Mouse (Mus musculus): ENCODE data around the gene Rmdn2.

Gene Rmdn2

DNA sequence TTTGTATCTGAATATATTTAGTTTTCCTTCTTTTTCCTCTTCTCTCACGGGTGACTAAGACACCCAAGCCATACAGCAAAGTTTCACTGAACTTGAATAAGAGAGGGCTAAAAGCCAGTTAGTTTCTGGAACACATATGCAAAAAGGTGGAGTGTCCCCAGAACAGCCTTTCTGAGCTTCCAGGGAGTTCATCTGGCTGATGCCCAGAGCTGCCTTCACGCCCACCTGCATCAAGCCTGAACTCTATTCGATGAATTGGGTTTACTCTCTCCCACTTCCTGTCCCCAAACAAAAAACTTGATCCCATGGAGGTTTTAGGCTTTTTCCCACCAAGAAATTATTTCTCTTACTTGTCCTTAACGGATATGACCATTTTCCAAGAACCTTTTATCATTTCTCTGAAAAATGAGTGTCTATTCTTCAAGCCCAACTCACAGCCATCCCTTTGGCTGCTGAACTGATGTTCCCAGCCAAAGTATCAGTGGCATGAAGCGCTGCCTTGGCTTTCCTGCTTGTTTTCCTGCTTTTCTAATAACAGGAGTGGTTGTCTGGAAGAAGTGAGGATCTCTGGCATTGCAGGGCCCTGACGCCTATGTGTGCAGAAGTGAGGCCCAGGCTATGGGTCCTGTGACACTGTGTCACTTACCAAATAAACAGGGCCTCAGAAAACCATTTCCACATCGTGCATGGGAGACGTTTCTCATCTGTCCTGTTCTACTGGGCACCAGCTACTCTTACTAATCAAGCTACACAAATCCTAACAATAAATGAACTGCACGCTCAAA lies 94.2 kb downstream of the Rmdn2 start:
- DNase-seq (ENCODE audit: low read depth, low spot score), result no peak

DNA sequence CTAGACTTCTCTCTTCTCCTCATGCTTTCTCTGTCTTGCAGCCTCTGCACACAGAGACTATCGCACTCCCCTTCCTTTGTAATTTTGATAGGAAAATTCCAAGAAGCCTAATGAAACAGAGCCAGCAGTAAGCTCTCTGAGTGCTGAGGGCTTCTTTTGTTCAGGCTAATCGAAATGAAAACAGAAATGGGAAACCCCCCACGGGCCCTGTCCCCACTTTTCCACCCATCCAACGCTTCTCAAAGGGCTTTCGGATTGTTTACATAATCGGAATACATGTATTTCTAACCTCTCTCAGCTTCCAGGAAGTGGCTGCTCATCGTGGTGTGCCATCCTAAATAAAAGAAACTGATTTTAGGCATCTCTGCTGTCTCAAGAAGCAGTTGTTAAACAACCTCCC lies 96.5 kb downstream of the Rmdn2 start:
- DNase-seq (ENCODE audit: low read depth, low spot score), result no peak

DNA sequence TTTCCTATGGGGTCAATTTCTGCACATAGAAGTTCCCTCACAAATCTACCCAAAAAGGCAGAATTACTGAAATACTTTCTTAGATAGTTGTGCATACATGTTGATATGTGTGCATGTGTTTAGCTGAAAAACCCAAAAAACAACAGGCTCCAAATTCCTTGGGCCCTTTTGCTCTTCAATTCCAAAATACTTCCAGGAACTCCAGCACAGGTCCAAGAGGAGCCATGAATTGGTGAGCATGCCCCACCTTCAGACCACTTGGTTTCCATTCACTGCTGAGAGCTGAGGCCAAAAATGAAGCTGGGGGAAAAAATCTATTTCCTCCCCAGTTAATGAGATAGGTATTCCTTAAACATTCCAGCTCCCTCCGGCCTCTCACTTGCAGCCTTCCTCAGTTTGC lies 98.1 kb downstream of the Rmdn2 start:
- DNase-seq (ENCODE audit: low read depth, low spot score), result no peak

DNA sequence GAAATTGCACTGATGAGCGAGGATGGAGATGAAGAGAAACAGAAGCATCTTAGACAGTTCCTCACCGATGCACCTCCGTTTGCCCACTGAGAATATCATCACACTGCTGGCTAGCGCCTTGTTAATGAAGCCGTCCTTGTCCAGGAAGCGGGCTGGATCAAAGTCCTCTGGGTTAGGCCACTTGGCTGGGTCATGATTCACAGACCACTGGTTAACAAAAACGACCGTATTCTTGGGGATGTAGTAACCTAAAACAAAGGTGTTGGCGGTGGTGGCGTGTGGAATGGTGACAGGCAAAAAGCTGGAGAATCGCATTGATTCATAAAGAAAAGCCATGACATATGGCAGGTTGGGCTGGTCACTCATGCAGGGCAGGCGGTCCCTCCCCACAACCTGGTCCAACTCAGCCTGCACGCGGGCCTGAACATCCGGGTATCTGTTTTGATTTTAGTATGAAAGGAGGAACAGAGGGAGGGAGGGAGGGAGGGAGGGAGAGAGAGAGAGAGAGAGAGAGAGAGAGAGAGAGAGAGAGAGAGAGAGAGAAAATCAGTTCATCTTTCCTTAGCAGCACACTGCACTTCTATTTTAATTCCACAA lies 98.7 kb downstream of the Rmdn2 start:
- no peak for DNase-seq (ENCODE audit: low read depth, low spot score)

DNA sequence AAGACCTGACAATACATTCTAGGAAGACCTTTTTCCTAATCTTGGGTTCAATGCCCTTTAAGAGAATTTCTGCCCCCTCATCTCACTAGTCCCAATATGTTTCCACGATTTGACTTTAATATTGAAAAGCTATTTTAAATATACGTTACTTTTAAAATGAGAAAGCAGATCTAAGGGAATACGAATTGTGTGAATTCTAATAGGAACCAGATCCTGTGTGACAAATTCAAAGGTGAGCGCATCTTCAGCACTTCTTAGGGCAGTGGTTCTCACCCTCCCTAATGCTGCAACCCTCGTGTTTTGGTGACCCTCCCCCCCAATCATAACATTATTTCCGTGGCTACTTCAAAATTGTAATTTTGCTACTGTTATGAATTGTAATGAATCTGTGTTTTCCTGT lies 100.3 kb downstream of the Rmdn2 start:
- no peak for DNase-seq (ENCODE audit: low read depth, low spot score)

DNA sequence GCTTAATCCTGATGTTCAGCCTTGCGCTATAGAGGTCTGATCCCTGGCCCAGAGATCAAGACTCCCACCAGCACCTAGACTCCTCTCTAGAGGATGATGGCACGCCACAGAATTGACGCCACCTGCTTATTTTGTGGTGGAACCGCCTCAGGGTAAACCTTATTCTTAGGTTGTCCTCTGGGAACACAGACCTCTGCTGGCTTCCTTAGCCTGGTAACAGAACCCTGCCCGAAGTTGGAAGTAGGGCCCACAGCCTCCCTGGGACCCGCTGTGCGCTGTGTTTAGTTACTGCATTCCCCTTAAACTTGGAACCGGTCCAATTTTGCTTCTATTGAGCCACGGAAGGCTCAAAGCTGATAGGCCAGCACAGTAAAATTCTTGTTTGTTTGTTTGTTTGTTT lies 100.9 kb downstream of the Rmdn2 start:
- DNase-seq (ENCODE audit: low read depth, low spot score), result no peak

DNA sequence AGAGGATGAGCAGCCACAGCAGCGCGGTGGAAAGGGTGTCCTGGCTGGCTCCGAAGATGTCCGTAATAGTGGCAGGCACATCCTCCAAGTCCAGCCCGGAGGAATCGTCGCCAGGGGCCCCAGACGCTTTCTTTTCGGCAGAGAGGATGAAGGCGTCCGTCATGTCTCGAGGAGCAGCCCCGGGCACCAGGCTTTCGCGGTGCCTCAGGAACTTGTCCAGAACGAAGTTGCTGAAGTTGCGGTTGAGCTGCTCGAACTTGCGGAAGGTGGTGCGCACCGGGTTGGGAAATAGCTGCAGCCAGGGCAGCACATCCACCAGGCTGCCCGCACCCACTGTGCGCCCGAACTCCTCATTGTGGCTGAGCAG lies 101.6 kb downstream of the Rmdn2 start:
- DNase-seq (ENCODE audit: low read depth, low spot score), result no peak

DNA sequence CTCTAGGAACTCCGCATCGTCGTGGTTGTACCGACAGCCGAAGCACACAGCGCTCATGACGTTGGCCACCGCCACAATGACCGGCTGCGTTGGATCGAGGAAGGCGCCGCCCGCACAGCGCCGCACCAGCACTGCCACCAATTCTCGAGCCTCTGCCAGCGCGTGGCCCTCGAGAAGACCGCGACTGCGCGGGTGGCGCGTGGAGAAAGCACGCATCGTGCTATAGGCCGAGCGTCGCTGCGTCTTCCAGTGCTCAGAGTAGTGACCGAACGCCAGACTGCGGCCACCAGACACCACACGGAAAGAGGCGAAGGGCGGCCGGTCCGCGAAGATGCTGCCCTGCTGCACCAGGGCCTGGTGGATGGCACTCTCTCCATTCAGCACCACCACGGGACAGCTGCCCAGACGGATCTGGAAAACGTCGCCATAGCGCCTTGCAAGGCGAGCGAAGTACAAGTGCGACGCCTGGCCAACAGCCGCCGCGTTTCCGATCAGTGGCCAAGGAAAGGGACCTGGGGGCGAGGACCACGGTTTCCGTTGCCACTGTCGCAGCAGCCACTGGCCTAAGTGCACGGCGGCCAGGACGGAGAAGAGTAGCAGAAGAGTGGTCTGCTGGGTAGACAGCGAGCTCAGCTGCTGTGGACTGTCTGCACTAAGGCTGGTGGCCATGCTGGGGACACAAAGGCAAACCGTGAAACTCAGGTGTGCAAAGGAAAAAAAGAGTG lies 102.1 kb downstream of the Rmdn2 start:
- DNase-seq (ENCODE audit: low read depth, low spot score), result no peak

DNA sequence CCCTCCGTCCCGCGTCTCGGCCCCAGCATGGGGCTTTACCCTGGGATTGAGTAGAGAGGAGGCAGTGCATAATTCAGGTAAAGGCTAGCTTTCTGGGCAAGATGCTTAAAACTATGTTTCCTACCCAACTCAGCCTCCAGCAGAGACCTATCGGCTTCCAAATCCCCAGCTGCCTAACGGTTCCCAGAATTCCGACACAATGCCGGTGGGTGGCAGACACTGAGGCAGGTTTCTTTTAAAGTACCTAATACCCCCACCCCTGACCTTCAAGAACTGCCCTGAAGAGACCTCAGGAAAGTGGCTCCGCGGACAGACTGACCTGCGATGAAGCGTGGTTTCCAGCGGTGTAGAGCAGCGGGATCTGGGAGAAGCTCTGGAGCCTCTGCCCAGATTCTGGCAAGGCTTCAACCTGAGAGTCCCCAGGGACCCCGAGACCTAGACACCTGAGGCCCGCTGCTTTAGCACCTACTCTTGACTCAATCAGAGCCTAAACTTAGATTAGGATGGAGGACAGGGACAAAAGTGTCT lies 102.8 kb downstream of the Rmdn2 start:
- DNase-seq (ENCODE audit: low read depth, low spot score), result no peak

DNA sequence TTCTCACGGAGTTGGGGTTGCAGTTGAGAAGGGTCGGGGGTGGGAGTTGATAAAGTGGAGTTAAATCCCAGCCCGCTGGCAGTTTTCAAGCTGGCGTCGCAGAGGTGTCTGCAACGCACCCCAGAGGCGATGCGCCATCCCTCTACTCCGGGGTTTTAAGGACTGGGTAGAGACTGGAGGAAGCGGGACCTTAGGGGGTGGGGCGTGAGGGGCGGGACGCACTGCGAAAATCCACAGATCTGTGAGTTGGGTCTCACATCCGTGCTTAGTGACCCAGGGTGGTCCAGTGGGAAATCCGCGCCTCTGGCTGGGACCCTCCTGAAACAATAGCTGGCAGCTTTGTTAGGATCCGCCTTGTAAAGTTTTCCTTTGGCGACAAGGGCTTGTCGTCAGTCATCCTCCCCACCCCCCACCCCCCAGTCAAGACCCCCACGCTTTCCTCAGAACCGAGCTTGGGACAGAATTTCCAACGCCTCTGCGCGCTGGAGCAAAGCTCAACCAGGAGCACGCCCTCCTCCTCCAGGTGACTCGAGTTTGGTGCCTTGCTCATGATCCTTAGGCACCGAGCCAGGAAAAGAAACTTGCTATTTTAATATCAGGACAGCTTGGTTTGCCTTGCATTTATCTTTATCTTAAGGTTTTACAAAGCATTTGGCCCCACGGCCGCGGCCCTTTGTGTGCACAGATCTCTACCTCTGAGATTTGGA lies 103.4 kb downstream of the Rmdn2 start, which contains the start of gene Cyp1b1:
Gene Cyp1b1 (minus strand): TSS at position 131 of the 707 bp plus-strand sequence.
- no peak for DNase-seq (ENCODE audit: low read depth, low spot score)

DNA sequence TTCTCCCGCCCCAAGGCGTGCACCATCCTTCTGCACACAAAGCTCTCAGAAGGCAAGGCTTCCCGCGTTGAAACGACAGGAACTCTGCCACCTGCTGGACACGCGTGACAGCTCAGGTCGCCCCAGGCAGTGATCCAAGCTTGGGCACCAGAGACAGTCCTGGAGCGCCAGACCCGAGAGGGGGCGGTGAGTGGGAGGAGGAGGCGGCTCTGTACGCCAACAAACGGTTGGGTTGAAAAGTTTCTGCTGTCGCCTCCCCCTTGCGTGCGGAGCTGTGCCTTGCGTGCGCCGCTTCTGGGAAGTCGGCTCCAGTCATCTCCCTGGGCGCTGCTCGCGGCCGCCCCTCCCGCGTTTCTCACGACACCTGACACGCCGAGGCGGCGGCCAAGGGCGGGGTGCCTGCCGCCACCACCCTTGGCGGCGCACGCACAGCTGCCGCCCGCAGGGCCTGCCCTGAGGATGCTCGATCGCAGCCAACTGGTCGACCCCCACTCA lies 104.0 kb downstream of the Rmdn2 start:
- DNase-seq (ENCODE audit: low read depth, low spot score), result peak; percentile 94

DNA sequence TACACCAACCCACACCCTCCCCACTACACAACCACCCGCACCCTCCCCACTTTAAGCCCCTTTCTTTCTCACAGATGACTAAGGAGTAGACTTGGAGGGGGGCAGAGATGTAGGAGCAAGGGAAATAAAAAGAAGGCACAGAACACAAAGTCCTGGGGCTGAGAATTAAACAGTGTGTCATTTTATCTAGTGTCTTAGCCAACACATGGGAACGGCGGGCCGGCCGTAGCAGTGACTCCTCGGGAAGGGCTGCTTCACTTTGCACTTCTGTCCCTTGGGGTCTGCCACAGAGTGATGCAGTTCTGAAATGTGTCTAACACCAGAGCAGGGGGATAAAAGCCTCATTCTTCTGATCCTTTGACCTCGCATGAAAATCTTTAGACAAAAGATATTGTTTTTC lies 109.0 kb downstream of the Rmdn2 start:
- no peak for DNase-seq (ENCODE audit: low read depth, low spot score)

DNA sequence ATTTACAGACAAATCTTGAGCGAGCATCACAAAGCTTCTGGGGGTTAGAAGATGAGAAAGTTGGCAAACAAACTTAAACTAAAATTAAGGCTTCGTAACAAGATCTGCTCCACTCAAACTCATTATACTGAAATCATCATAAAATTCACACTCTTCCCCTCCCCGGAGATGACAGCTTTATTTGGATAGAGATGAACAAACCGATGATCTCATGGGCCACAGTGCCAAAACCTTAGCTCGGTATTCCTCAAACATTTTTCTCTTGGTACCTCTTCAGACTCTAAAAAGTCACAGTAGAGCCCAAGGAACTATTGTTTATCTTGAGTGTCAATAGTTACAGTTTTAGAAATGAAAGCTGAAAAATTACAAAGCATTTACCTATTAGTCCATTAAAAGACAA lies 115.0 kb downstream of the Rmdn2 start:
- DNase-seq (ENCODE audit: low read depth, low spot score), result no peak

DNA sequence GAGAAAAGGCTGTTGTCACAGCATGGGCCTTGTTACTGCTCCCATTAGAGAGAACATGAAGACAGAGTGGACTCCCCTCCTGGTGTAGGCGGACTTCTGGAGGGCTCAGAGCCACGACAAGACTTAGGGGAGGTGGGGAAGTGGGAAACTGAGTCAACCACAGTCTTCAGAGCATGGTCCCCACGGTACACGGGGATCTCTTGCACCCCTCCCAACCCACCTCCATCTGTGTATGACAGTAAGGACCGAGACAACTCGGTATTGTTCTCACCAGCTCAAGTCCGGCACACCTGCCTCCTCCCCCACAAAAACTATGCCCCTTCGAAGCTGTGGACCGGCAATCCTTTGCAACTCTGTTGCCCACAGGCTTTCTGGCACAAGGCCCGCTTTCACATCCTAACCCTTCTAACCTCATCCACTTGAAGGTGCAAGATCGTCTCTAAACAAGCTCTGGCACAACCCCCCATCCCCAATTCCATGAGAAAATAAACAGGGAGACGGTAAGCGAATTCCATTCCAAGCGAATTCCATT lies 116.5 kb downstream of the Rmdn2 start:
- DNase-seq (ENCODE audit: low read depth, low spot score), result no peak

DNA sequence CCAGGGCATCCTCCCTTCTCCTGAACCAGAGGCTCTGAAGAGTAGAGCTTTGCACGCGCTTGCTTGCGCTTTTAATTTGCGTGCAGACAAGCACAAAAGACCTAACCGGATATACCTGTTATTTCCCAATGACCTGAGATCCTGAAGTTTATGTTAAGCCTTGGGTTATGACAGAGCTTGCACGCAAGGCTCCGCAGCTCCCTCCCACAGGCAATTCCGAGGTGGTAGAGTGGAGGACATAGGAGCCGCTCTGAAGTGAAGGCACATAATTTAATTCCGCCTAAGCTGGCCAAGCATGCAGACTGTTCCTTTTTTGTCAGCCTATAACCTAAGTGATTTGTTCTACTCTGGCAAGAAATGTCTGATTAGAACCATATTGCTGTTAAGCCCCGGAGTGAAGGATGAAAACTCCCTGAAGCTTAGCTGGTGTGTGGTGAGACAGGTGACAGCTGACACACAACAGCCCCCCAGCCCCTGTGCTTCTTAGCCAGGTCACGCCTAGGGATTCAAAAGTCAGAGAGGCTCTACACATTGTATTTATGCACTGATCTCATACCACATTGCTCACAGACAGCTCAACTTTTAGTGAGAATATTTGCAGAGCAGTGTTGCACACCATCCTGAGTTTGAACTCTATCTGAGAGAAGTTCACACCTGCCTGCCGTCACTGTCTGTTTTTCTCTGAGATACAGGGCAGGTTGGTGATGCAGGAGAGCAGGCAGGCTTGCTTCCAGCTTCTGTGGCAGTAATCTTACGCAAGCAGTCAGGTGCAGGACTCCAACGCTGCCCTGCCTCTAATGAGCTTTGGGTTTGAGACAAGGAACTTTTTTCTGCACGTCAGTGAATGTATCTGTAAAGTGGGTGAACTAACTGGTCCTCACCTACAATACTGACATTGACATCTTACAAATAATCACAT lies 117.2 kb downstream of the Rmdn2 start:
- peak; percentile 60 for DNase-seq (ENCODE audit: low read depth, low spot score)

DNA sequence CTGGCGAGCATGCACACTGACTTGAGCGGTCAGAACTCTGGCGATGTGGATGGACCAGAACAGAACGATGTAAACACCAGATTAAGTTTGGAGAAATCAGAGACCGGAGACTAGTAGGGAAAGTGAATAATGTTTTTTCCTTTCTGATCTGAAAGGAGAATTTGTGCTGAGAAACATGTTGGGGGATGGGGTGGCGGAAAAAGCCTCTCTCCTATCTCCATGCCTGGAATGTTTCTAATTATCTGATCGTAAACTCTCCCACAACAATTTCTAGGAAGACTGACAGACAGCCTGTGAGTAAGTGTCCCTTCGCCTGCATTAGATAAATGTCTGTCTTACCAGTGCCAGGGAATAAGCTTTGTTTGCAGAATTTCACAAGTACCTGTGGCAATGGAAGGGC lies 119.3 kb downstream of the Rmdn2 start:
- no peak for DNase-seq (ENCODE audit: low read depth, low spot score)

DNA sequence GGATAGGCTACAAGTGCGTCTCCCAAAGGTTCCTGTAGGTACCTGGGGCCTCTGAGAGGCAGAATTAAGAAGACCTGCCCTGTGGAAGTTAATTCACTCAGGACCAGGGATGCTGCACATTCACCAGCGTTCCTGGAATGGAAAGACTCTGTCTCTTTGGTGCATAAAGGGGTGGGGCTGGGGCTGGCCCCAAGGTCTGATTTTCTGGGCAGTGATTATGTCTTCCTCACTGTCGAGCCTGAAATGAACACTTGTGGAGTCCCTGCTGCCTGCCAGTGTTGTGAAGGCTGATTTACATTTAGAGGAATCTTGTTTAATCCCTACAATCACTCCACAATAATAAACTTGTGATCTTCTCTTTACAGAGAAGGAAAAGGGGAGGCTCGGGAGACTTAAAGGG lies 121.4 kb downstream of the Rmdn2 start:
- DNase-seq (ENCODE audit: low read depth, low spot score), result no peak

DNA sequence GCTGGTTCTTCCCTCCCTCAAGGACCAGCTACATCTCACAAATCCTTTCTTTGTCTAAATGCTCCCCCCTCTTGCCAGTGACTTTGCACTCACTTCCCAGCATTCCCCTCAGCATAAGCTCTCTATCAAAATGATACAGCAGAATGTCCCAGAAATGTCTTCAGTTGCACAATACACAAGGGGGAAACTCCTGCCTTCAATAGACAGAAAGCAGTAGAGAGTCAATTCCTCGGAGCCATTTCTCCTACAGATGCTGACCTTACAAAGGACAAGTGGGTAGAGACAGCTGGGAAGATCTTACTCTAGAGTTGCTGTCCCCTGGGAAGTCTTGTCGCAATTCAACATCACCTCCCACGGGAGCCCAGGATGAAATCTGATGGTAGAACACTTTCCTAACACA lies 125.9 kb downstream of the Rmdn2 start:
- no peak for DNase-seq (ENCODE audit: low read depth, low spot score)

DNA sequence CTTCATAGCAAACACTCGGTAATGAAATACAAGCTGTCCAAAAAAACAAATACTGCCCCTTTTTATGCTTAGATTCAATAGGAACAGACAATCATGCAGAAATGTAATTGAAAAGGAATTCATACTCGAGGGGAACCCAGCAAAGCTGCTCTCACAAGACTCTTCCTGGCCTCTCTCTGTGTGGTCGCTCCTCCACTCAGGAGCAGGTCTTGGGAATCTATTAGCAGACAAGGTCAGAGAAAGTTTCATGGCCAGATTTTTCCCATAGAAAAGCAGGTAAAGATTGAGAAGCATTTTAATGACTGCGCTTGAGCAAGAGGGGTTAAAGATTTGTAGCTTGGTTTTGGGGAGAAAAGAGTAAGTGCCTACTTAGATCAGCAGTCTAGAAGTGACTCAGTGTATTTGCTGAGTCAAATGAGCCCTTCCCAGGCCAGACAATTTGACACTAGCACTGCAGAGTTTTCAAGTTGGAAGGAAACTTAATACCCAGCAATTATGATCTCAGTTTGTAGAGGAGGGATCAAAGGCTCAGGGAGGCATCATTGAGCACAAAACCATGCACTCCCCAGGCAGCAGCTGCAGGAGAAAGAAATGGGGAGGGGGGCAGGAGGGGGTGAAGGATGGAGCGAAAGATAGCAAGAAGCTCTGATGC lies 127.3 kb downstream of the Rmdn2 start:
- no peak for DNase-seq (ENCODE audit: low read depth, low spot score)

DNA sequence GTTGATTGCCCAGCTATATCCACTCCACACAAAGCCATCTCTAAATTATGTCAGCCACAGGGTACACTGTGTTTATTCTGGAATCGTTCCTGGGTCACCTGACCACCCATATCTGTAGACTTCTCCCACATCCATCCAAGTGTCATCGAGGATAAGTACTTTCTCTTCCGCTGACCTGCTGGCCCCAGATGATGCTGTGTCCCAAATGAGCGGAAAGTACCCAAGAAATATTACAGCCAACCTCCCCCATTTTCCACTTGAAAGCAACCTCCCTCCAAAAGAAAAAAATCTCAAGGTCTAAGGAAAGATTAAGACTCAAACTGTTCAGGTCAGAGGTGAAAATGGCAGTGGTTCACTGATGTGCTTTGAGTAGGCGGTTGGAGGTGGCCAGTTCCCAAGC lies 131.0 kb downstream of the Rmdn2 start:
- no peak for DNase-seq (ENCODE audit: low read depth, low spot score)

Measured in mesoderm, embryonic 11.5 days (tissue).